Mouse (Mus musculus) heart, postnatal 36 days (tissue): ENCODE data around the gene Hsd17b11. TPM values are rescaled to one million over a fixed set of nuclear protein-coding genes. Genes with fewer than 3 reads are reported as not detected.

ENCODE experiments used
- microRNA-seq, 2 experiments: library from miRNA; unstranded; fragments of <30 nt; microRNA quantifications; one replicate each; pipeline ENCODE4 v1.2.0; 2021; ENCODE audit warnings: borderline number of aligned reads in 2 of 2
- total RNA-seq, 2 experiments: library from RNA; stranded (reverse); gene quantifications; 2 replicates each; pipeline ENCODE4 v1.2.3; 2021

Hsd17b11 gene
- total RNA-seq, 2 experiments from 2014 or later: 32.2 to 37.5 TPM

Small RNAs within 50 kb of the gene (microRNA-seq; reads per million reads assigned to microRNA genes)
- 0.72 to 1.3 reads per million in 2 experiments for gene Mir5619

Other genes with a start within 250 kb of the Hsd17b11 start
- 10 to 100 TPM; 11.1 to 12.8 TPM for gene Klhl8, start 110.7 kb downstream of the Hsd17b11 start, total RNA-seq
- gene Hsd17b13, start 44.5 kb downstream of the Hsd17b11 start, total RNA-seq: not detected
- 10 to 100 TPM; 53.7 to 55.6 TPM for gene Nudt9, start 24.4 kb upstream of the Hsd17b11 start, total RNA-seq
- not detected for gene Gm17660, start 55.7 kb upstream of the Hsd17b11 start, total RNA-seq
- 100 to 1,000 TPM; 218 to 246 TPM for gene Sparcl1, start 91.8 kb upstream of the Hsd17b11 start, total RNA-seq
- gene Dspp, start 148.8 kb upstream of the Hsd17b11 start, total RNA-seq: not detected
- gene Dmp1, start 180.7 kb upstream of the Hsd17b11 start, total RNA-seq: not detected